Mouse (Mus musculus): Measurements from ENCODE around the gene Itpr1.

The Itpr1 gene

DNA sequence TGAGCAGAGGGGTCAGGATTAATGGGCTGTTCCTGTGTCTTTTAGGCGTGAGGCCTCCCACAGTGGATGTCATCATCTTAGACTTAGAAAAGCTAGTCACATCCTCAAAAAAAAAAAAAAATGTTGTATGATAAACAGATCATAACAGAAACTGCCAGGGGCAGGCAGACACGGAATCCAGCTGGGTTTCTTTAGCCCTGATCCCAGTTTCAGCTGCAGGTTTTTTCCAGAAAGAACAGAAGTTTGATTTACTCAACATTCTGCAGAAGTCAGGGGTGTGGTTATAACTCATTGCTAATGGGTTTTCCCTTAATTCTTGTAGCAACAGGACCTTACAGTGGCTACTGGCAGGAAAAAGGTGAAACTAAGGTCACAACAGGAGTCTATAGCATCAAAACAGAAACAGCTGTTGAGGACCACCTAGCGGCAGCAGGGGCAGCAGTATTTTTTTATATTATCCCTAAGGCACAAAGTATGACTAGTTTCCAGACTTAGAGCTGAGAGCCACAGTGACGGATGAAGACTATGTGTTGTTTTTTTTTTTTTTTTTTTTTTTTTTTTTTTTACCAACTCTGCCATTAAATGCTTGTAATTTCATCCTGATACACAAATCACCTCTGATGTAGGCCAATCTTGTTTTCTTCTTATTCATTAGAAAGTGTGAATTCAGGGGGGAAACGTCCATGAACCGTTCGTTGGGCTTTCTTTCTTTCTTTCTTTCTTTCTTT, 356.7 kb downstream of the Itpr1 start:
- in situ Hi-C loops (cut with MboI, MseI): no loop called here

DNA sequence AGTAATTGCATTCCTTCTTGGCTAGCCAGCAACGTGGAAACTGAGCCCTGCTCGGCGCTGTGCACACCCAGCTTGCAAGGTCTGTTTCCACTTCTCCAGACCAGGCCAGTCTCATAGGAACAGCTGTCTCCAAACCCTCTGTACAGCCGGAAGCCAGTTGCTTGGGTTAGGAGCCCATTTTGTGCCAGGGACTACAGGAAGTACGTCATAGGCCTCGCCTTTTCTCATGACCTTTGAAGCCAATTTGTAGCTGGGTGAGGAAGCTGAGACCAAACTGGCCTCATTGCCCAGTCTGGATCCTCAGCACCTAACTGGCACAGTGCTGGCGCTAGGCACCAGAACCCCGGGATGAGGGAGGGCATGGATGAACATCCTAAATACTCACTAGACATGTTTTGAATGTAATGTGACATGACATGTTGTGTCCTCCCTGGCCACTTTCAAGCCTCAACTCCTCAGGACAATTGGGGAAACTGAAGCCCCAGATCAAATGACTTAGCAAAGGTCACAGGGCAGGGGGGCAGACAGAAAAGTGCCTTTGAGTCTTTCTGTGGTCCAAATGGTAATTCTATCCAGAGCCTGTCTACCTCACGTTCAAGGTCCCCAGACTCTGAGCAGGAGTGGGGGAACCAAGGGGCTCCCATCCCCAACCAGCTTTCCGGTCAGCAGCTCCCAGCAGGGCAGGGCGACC, 357.6 kb downstream of the Itpr1 start:
- in situ Hi-C loops (cut with MboI, MseI): no loop called here

DNA sequence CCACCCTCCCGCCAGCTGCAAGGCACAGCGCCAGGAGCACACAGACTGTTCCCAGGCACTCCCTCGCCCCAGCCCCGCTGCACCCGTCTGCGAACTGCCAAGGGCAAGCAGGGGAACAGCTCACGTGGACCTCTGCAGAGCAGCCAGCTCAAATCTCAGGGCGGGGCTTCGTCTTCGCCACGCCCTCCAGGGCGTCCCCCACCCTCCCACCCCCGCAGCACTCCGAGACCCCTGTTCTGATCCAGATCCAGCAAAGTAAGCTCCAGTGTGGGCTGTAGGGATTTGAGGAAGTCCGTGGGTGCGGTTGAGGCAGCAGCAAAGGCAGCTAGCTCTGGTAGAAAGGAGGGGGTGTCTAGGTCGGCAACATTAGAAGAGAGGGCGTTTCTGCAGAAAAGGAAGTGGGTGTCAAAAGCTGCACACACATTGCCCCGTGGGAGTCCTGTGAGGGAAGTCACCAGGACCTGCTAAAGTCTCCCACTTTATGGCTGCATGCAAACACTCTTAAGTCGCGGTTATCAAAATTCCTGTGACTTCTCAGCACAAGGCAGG, 358.2 kb downstream of the Itpr1 start:
- in situ Hi-C loops (cut with MboI, MseI): no loop called here

- in situ Hi-C loops (cut with MboI, MseI): no loop called here
Measured at GRCm38 (mm10) chr6:108572646-108573045, 359.8 kb downstream of the Itpr1 start.

GRCm38 (mm10) chr6:108577056-108577455, 364.2 kb downstream of the Itpr1 start:
- in situ Hi-C loops (cut with MboI, MseI): no loop called here

- in situ Hi-C loops (cut with MboI, MseI): no loop called here
Measured at GRCm38 (mm10) chr6:108588426-108588825, 375.5 kb downstream of the Itpr1 start.

- in situ Hi-C loops (cut with MboI, MseI): no loop called here
Measured at GRCm38 (mm10) chr6:108592227-108592626, 379.3 kb downstream of the Itpr1 start.

DNA sequence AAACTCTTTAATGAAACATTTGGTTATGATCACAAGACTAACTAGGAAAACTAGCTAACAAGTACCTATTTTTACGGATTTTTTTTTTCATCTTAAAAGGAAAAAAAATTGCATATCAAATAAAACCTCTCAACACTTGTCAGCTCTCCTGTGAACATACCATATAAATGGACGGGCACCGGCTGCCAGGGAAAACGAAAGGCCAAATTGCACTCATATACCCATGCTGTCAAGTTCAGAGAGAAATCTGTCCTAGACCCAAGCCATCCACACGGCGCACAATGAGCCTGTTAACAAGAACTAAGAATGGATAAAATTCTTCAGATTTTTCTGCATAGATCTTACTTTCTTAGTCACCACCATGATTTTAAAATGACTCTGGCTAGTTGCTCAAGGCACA, 379.7 kb downstream of the Itpr1 start:
- in situ Hi-C loops (cut with MboI, MseI): no loop called here

DNA sequence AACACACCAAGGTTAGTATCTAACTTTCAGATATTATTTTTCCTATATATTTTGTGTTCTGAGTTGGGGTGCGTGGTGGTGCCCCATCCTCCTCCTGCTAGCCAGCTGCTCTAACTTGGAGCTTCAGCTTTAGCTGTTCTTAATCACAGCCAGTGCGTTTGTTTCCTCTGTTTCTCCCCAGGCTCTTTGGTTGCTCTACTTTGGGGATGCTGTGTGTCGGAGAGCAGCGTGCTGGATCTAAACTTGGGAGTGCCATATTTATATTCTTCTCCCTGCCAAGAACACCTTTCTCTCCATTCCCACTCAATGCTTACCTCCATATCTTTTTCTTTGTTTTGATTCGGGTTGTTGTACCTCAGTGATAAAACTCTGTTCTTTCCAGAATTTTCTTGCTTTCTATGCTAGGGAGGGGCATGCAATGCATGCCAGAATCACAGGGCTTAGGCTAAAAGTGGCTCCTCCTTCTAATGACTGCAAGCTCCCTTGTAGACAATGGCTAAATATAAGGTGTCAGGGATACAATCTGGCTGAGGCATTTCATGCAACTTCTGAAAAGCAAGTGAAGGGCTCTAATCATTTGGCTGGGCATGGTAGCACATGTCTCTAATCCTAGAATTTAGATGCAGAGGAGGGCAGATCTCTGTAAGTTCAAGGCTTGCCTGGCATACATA, 381.4 kb downstream of the Itpr1 start:
- in situ Hi-C loops (cut with MboI, MseI): no loop called here

DNA sequence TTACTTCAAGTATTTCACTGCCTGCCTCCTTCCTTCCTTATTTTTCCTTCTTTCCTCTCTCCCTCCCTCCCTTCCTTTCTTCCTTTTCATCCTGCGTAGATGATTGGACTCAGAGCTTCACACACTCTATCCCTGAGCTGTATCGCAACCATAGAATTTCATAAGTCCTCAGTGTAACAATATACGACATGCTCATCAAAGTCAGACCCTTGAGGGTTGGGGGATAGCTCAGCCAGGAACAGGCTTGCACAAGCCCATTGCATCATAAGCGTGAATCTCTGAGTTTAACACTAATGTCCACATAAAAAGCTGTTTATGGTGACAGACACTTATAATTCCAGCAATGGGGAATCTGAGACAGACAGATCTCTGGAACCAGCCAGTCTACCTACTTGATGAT, 385.8 kb downstream of the Itpr1 start:
- in situ Hi-C loops (cut with MboI, MseI): no loop called here

DNA sequence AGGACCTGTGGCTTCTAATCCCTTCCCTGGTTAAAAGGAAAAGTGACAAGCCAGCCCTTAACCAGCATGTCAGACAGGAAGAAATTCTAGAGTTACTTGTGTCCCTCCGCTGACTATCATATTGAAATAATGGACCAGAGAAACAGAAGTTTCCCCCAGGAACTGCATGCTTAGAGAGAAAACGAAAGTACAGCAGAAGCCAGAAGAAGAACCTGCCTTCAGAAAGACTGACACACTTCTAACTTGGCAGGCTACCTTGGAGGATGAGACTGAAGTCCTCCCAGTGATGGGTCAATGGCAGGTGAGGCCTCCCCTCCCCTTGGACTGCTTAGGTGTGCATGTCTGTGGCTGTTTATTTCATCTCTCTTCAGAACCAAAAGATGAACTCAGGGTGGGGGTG, 386.4 kb downstream of the Itpr1 start:
- in situ Hi-C loops (cut with MboI, MseI): no loop called here
